Mouse (Mus musculus) embryonic facial prominence, embryonic 13.5 days (tissue): ENCODE data around the gene Anpep. TPM values are rescaled to one million over a fixed set of nuclear protein-coding genes. Genes with fewer than 3 reads are reported as not detected.
A peak's percentile ranks its signal among the peaks of the same experiment; 100 is the strongest.

Experiments
- ATAC-seq: fragments of 200-750 bp; cut with Nextera tagmentation; 2 replicates; pipeline ENCODE4 v1.8.0; 2017; ENCODE audit warnings: low read depth; ENCODE audit not compliant: insufficient number of reproducible peaks, insufficient read depth, low FRiP score, low TSS enrichment
- H3K27ac ChIP-seq: fragments of 300-500 bp; sonication (generic); 2 replicates; pipeline ENCODE4 v1.5.1; 2015; ENCODE audit warnings: moderate library complexity, mild to moderate bottlenecking, inconsistent platforms
- H3K27me3 ChIP-seq: fragments of 300-500 bp; sonication (generic); 2 replicates; pipeline ENCODE4 v1.6.1; 2015; ENCODE audit warnings: mild to moderate bottlenecking, inconsistent platforms
- H3K36me3 ChIP-seq: fragments of 300-500 bp; sonication (generic); 2 replicates; pipeline ENCODE4 v1.6.1; 2015; ENCODE audit warnings: mild to moderate bottlenecking, inconsistent platforms
- H3K4me1 ChIP-seq: fragments of 300-500 bp; sonication (generic); 2 replicates; pipeline ENCODE4 v1.6.1; 2015; ENCODE audit warnings: inconsistent platforms
- H3K4me2 ChIP-seq: fragments of 300-500 bp; sonication (generic); 2 replicates; pipeline ENCODE4 v1.6.1; 2015; ENCODE audit warnings: moderate library complexity, mild to moderate bottlenecking, inconsistent platforms
- H3K4me3 ChIP-seq: fragments of 300-500 bp; sonication (generic); 2 replicates; pipeline ENCODE4 v1.5.1; 2015; ENCODE audit warnings: mild to moderate bottlenecking, inconsistent platforms
- H3K9ac ChIP-seq: fragments of 300-500 bp; sonication (generic); 2 replicates; pipeline ENCODE4 v1.6.1; 2015; ENCODE audit warnings: mild to moderate bottlenecking, inconsistent platforms
- H3K9me3 ChIP-seq: fragments of 300-500 bp; sonication (generic); 2 replicates; pipeline ENCODE4 v1.6.1; 2016; ENCODE audit warnings: inconsistent platforms
- WGBS: fragments of 180-500 bp; shearing (Covaris S2); methylation state at CpG from one replicate; pipeline ENCODE4 v1.1.7; 2015; ENCODE audit warnings: mixed read lengths; 5-methylcytosine and 5-hydroxymethylcytosine counted together
- polyA plus RNA-seq: library from polyadenylated mRNA; unstranded; fragments of >200 nt; fragmentation: Nextera tagmentation; extraction: Ambion mirVana; gene quantifications from 2 replicates; pipeline ENCODE4 v1.2.1, GENCODE M21; 2015

Gene Anpep
- polyA plus RNA-seq, 1 experiment from 2014 or later: 10.0 TPM

- H3K27me3 ChIP-seq: no peaks in the 10 kb centered on the region
- no peak overlapping the region for H3K4me2 ChIP-seq
- H3K9me3 ChIP-seq: no peaks in the 10 kb centered on the region
- 84% methylated on average over 7 of the region's 7 CpGs for WGBS
- no peak overlapping the region for H3K27ac ChIP-seq
- H3K36me3 ChIP-seq: peaks cover 51% of the 10 kb centered on the region
- no peak overlapping the region for H3K4me3 ChIP-seq
- peaks cover 16% of the 10 kb centered on the region for H3K4me1 ChIP-seq
- no peak for ATAC-seq
- no peak overlapping the region for H3K9ac ChIP-seq
Measured at GRCm38 (mm10) chr7:79883613-79884334, 22.9 kb upstream of the Anpep start.

- peaks cover 16% of the 10 kb centered on the region for H3K4me1 ChIP-seq
- H3K36me3 ChIP-seq: peaks cover 52% of the 10 kb centered on the region
- no peak overlapping the region for H3K4me2 ChIP-seq
- 86% methylated on average over 6 of the region's 6 CpGs for WGBS
- no peaks in the 10 kb centered on the region for H3K27me3 ChIP-seq
- peak overlapping the region; percentile 9; the same call in 1 of the 2 replicates for H3K27ac ChIP-seq
- no peak for ATAC-seq
- no peak overlapping the region for H3K4me3 ChIP-seq
- no peaks in the 10 kb centered on the region for H3K9me3 ChIP-seq
- H3K9ac ChIP-seq: no peak overlapping the region
Measured at GRCm38 (mm10) chr7:79881901-79882300, 21.0 kb upstream of the Anpep start.

GRCm38 (mm10) chr7:79880998-79881397, 20.1 kb upstream of the Anpep start:
- Histone ChIP-seq H3K9me3 (no peaks in the 10 kb centered on the region), H3K36me3 (peaks cover 52% of the 10 kb centered on the region), H3K9ac (no peak overlapping the region), H3K4me3 (no peak overlapping the region), H3K4me1 (peaks cover 16% of the 10 kb centered on the region), H3K27me3 (no peaks in the 10 kb centered on the region), H3K4me2 (no peak overlapping the region), H3K27ac (peak overlapping the region; percentile 9; the same call in 1 of the 2 replicates)
- WGBS: 18% methylated on average over 3 of the region's 3 CpGs
- ATAC-seq: no peak

GRCm38 (mm10) chr7:79880033-79880432, 19.2 kb upstream of the Anpep start:
- H3K27ac ChIP-seq: 0 out of 2 replicates have a peak overlapping the region, but pooled peaks have one; percentile 9
- H3K9ac ChIP-seq: peak overlapping the region; percentile 21; the same call in 1 of the 2 replicates
- no peaks in the 10 kb centered on the region for H3K9me3 ChIP-seq
- H3K4me1 ChIP-seq: peaks cover 16% of the 10 kb centered on the region
- WGBS: 77% methylated on average over 6 of the region's 6 CpGs
- H3K4me2 ChIP-seq: no peak overlapping the region
- H3K36me3 ChIP-seq: peaks cover 46% of the 10 kb centered on the region
- H3K27me3 ChIP-seq: no peaks in the 10 kb centered on the region
- no peak overlapping the region for H3K4me3 ChIP-seq
- no peak for ATAC-seq

GRCm38 (mm10) chr7:79878455-79879025, 17.7 kb upstream of the Anpep start:
- no peak for ATAC-seq
- Histone ChIP-seq H3K27ac (no peak overlapping the region), H3K4me2 (no peak overlapping the region), H3K9ac (no peak overlapping the region), H3K4me1 (peaks cover 16% of the 10 kb centered on the region), H3K4me3 (no peak overlapping the region), H3K9me3 (no peaks in the 10 kb centered on the region), H3K36me3 (peaks cover 45% of the 10 kb centered on the region), H3K27me3 (no peaks in the 10 kb centered on the region)
- 49% methylated on average over 2 of the region's 2 CpGs for WGBS

- H3K9ac ChIP-seq: no peak overlapping the region
- peaks cover 9% of the 10 kb centered on the region for H3K4me1 ChIP-seq
- 0 out of 2 replicates have a peak, but pooled peaks cover 5% of the 10 kb centered on the region for H3K36me3 ChIP-seq
- H3K27ac ChIP-seq: no peak overlapping the region
- WGBS: 83% methylated on average over 6 of the region's 6 CpGs
- ATAC-seq: no peak
- H3K27me3 ChIP-seq: no peaks in the 10 kb centered on the region
- no peak overlapping the region for H3K4me2 ChIP-seq
- H3K9me3 ChIP-seq: no peaks in the 10 kb centered on the region
- no peak overlapping the region for H3K4me3 ChIP-seq
Measured at GRCm38 (mm10) chr7:79873407-79873806, 12.5 kb upstream of the Anpep start.

- Histone ChIP-seq H3K9me3 (no peaks in the 10 kb centered on the region), H3K4me3 (no peak overlapping the region), H3K27me3 (no peaks in the 10 kb centered on the region), H3K9ac (no peak overlapping the region), H3K27ac (no peak overlapping the region), H3K36me3 (no peaks in the 10 kb centered on the region), H3K4me2 (no peak overlapping the region), H3K4me1 (peaks cover 10% of the 10 kb centered on the region)
- ATAC-seq: no peak
- 73% methylated on average over 6 of the region's 6 CpGs for WGBS
Measured at GRCm38 (mm10) chr7:79871797-79872345, 11.0 kb upstream of the Anpep start.

- Histone ChIP-seq H3K36me3 (no peaks in the 10 kb centered on the region), H3K27me3 (no peaks in the 10 kb centered on the region), H3K27ac (no peak overlapping the region), H3K4me2 (no peak overlapping the region), H3K9ac (no peak overlapping the region), H3K4me3 (no peak overlapping the region), H3K4me1 (peaks cover 15% of the 10 kb centered on the region), H3K9me3 (no peaks in the 10 kb centered on the region)
- ATAC-seq: no peak
- 43% methylated on average over 6 of the region's 6 CpGs for WGBS
Measured at GRCm38 (mm10) chr7:79869072-79869719, 8.3 kb upstream of the Anpep start.

GRCm38 (mm10) chr7:79868475-79868874, 7.6 kb upstream of the Anpep start:
- Histone ChIP-seq H3K4me2 (no peak overlapping the region), H3K4me1 (peaks cover 15% of the 10 kb centered on the region), H3K27me3 (no peaks in the 10 kb centered on the region), H3K36me3 (no peaks in the 10 kb centered on the region), H3K4me3 (no peak overlapping the region), H3K27ac (no peak overlapping the region), H3K9ac (no peak overlapping the region), H3K9me3 (no peaks in the 10 kb centered on the region)
- ATAC-seq: no peak
- whole genome bisulfite sequencing: 82% methylated on average over 7 of the region's 7 CpGs

GRCm38 (mm10) chr7:79867861-79868260, 7.0 kb upstream of the Anpep start:
- Histone ChIP-seq H3K9ac (no peak overlapping the region), H3K4me1 (peaks cover 15% of the 10 kb centered on the region), H3K4me3 (no peak overlapping the region), H3K27ac (no peak overlapping the region), H3K36me3 (no peaks in the 10 kb centered on the region), H3K27me3 (no peaks in the 10 kb centered on the region), H3K9me3 (no peaks in the 10 kb centered on the region), H3K4me2 (no peak overlapping the region)
- no peak for ATAC-seq
- WGBS: 79% methylated on average over 13 of the region's 13 CpGs

- H3K9me3 ChIP-seq: no peaks in the 10 kb centered on the region
- H3K27ac ChIP-seq: no peak overlapping the region
- no peak overlapping the region for H3K9ac ChIP-seq
- H3K36me3 ChIP-seq: no peaks in the 10 kb centered on the region
- H3K4me3 ChIP-seq: no peak overlapping the region
- no peak overlapping the region for H3K4me2 ChIP-seq
- peaks cover 15% of the 10 kb centered on the region for H3K4me1 ChIP-seq
- no peaks in the 10 kb centered on the region for H3K27me3 ChIP-seq
- no peak for ATAC-seq
- WGBS: 73% methylated on average over 3 of the region's 3 CpGs
Measured at GRCm38 (mm10) chr7:79866294-79867000, 5.6 kb upstream of the Anpep start.
